Mouse (Mus musculus) gastrocnemius, postnatal 36 days (tissue): Measurements from ENCODE around the gene Cubn. TPM values are rescaled to one million over a fixed set of nuclear protein-coding genes. Genes with fewer than 3 reads are reported as not detected.

Experiments used
- DNase-seq, 2 experiments: peaks; one replicate each; pipeline ENCODE4 v3.0.0; 2022
- intact Hi-C: fragments of 180-260 bp; cut with DNase I; formaldehyde crosslinking; loops from one replicate; pipeline ENCODE4 v1.15.1; 2025
- total RNA-seq, 2 experiments: library from RNA; stranded (reverse); gene quantifications; 2 replicates each; pipeline ENCODE4 v1.2.3; 2021

Cubn gene
- total RNA-seq, 2 experiments from 2014 or later, result 0.05 to 0.08 TPM

DNA sequence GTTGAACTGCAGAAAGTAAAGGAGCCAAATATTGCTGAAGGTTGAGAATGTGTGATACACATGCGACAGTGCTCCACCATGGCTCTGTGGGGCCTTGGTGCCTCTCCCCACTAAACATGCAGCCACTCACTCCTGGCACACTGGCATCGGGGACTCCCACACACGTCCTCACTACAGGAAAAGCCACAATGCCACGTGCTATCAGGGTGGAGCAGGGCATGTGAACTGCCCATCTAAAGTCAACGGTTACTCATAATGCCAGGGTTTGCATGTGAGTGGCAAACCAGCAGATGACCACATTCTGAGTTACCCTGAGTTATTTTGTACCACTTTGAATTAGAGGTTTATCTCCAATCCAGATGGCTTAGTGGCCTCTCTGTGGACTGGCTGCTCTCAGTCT, 81.0 kb downstream of the Cubn start:
- intact Hi-C loops, result loop anchor here (10.0 kb wide), 1 partner anchor 164 kb away; the partner anchor contains the start of gene Vim

DNA sequence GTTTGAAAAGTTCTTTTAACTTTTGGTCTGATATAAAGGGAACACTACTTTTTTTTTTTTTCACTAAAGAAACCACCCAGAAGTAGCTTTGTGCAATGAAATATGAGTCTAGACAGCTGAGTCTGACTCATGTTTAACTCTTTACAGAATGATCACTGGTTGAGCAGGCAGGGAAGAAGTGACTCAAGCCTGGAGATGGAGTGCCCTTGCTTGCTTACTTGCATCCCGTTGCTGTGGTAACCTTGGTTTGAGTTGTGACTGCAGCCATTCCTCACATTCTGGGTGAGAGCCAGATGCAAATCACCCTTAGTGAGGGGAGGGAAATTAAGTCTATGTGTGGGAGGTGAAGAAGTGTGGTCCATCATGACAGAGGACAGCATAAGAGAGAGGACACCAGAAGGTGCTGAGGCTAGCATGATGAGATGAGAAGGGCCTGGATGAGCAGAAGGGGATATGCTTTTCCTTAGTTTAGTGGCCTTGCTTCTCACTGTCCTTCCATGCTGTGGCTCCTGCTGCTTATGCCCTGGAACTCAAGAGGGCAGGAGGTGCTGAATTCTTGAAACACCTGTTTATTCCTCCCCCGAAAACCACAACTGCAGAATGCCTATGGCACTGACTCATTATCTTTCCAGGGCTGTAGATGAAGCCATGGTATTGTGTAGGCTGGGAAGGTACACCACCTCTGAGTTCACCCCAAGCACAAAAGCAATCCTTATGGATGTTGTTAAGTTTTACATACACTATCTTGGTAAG, 81.7 kb downstream of the Cubn start:
- intact Hi-C loops, result loop anchor here (10.0 kb wide), 1 partner anchor 165 kb away; the partner anchor contains the start of gene Vim
- DNase-seq, result no peak

More for the DNA sequence above, 81.0 kb downstream of the Cubn start:
- no peak for DNase-seq

DNA sequence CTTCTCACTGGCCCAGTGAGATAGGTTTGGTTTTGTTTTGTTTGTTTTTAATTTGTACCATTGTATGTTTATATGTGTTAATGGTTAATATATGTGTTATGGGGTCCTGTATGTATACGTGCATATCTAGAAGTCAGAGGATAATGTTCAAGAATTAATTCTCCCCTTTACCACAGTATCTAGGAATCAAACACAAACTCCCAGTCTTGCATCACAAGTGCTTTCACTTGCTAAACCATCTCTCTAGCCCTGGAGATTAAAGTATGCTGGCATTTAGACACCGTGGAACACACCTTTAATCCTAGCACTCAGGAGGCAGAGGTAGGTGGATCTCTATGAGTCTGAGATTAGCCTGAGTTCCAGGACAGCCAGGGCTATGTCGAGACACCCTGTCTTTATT, 83.3 kb downstream of the Cubn start:
- intact Hi-C loops, result no loop called here
- no peak for DNase-seq

DNA sequence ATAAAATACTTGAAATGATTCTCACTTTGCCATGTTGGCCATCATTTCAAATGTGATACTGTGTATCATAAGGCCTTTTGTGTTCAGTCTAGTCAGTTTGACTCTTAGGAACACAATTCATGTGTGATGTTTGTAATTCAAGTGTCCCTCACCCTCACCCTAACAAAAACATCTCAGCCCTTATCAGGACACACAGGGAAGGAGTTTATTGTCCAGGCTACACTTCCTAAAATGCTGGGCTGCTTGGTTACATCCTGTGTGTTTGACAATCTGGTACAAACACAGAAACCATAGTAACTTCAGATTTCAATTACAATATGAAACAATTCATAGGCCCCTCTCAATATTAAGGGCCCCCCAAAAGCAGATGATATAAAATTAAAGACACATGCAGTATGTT, 83.9 kb downstream of the Cubn start:
- intact Hi-C loops, result no loop called here
- no peak for DNase-seq

DNA sequence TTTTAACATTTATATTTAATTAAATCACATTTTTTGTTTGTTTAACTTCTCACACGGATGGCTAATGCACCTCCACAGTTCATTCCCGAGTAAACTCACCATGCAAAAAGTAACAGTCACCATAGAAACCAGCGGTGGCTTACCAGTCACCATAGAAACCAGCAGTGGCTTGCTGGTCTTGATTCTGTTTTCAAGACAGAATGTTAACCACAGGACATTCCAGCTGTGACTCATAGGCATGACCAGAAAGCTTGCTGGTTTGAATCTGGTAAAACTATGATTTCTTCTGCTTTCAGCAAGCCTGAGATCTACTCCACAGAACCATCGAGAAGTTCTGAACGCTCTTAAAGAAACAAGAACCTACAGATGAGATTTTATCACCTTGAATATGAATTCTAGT, 84.3 kb downstream of the Cubn start:
- intact Hi-C loops, result no loop called here
- DNase-seq, result no peak

DNA sequence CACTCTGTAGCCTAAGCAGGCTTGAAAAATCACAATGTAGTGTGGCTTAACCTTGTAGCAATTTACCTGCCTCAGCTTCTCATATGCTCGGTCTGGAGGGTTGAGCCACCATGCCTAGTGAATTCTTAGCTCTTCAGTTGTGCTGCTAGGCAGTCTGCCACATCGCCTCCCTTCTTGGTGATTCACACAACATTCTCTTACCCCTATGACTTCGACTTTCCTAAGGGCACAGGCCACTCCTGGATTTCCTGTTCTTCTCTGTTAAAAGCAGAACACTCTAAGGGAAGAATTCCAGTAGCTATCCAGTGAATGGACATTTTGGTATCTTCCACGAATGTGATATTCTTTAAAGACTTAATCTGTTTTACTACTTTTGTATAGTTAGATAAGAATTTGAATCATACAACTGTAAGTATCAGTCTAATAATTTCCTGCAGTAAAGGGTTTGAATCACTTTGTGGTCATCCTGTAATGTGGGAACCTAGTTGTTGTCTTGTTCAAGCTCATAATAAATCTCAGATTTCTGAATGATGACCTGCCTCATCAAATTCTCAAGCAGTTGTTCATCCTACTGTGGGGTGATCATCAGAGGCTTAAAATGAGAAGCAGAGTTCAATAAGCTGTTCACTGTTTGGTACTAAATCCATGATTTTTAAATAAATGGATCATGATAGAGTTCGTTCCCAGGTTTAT, 86.5 kb downstream of the Cubn start:
- intact Hi-C loops, result no loop called here
- DNase-seq, result no peak

DNA sequence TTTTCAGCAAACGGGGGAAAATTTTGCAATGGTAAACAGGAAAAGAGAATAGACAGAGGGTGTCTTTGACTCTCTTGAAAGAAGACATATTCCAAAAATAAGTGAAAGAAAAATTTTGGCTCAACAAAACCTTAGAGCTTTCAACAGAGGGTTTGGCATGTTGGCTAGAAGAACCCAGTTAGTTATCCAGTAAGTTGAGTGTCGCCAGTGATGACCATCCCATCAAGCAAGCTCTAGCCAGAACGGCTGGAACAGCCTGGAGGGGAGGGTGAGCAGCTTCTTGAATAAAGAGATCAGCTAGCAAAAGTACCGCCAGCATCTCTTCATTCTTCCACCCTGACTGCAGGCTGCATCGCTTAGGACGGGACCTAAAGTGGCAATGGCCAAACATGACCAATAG, 90.8 kb downstream of the Cubn start:
- intact Hi-C loops, result no loop called here
- DNase-seq, result peak in 1 of 2 experiments; percentile 40

DNA sequence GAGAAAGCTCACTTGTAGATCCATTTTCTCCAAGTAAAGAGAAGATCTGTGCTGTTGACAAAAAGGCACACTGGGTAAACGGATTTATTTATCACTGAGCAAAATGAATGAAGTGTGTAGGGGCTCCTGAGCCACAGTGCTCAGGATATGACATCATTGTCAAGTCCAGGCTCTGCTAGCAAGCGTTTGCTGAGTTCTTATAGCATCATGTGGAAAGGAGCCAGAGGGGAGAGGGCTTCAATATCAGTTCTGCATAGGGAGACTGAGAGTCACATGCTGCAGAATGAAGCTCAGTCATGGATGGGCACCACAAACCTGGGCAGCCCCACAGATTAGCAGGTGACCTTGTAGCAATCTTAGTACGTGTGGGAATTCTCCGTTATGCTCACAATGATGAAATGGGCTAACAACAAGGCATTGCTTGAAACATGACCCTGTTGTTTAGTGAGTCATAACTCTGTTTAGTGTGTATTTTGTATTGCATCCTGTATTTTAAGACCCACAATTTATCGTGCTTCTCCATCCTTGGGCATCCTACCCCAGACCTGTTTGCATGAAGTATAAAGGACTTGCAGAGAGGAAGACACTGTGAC, 92.0 kb downstream of the Cubn start:
- DNase-seq, result no peak
- intact Hi-C loops, result no loop called here

DNA sequence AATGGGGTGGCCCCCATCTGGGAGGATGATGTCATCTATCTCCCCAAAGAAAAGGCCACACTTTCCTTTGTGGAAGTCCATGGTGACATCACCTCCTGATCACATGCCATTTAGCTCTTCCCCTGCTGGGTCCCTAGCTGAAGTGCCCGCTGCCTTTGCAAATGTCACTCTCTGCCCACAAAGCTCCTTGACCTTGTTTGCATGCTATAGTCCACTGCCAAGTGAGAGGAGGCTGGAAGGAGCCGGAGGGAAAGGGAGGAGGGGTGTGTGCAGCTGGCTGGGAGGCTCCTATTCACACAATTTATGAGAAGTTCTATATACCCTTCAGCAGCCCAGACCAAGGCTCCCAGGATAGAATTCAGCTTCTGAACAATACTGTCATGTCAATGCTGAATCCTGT, 92.7 kb downstream of the Cubn start:
- peak in 1 of 2 experiments; percentile 29 for DNase-seq
- intact Hi-C loops, result no loop called here

DNA sequence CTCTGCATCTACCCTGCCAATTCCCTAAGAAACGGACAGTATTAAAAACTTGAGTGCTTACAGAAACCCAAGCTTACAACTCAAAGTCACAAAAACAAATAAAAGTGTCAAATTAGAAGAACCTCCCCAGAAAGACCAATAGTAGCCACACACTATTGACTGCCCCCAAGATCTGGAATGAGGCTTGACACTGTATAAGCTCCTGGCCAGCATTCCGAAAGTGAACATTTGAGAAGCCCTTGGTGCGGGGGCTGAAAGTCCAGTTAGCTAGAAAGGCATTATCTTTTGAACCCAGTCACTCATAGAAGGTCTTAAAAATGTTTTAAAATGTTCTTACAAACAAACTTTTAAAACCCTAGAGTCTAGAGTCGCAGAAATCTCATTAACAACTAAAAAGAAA, 93.1 kb downstream of the Cubn start:
- DNase-seq, result no peak
- intact Hi-C loops, result no loop called here

DNA sequence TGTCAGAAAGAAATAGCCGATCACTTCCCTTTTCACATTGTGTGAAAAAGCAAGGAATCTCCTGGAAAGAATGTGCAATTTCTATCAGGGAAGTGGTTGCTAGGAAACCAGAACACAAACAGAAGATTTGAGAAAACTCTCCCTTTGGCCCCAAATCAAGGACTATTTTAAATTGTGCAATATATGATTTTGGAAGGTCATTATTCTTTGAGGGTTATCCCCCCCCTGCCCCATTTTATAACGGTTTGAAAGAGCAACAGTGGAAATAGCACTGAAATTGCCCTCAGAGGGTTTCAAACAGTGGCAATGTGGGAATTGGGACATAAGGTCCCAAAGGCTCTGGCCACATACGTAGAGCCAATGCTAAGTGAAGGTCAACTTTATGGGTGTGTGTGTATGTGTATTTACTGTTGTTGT, 95.5 kb downstream of the Cubn start:
- intact Hi-C loops, result no loop called here
- no peak for DNase-seq

DNA sequence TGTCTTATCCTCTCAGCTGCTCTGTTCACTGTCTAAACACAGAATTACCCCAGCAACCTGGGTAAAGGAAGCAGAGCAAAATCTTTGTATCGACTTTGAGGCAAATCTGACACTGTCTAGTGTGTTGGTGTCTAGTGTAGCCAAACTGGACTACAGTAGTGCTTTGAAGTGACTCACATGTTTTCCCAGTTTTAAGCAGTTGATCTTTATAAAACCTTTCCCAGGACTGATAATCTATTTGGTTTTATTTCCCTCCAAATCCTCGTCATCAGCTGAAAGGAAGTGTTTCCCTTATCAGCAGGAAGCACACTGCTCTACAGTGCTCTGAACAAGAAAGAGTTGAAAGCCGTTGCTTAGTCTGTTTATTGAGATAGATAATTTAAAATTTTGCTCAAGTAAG, 100.6 kb downstream of the Cubn start:
- no peak for DNase-seq
- intact Hi-C loops, result no loop called here

DNA sequence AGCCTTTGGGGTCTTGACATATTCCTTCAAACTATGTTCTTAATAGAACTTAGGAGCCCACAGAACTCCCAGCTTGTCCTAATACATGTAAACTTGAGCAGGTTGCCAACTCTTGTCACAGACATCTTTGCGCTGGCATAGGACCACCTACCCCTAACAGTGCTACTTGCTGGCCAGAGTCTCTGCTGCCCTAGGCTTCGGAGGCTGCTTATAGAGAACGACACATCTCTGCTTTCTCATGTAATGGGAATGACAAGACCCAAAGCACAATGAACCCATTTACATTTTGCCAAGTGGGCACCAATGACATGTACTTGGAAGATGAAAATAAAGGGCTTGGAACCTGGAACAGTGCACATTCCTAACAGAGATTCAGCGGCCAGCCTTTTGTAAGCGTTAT, 105.0 kb downstream of the Cubn start:
- DNase-seq, result no peak
- intact Hi-C loops, result no loop called here

DNA sequence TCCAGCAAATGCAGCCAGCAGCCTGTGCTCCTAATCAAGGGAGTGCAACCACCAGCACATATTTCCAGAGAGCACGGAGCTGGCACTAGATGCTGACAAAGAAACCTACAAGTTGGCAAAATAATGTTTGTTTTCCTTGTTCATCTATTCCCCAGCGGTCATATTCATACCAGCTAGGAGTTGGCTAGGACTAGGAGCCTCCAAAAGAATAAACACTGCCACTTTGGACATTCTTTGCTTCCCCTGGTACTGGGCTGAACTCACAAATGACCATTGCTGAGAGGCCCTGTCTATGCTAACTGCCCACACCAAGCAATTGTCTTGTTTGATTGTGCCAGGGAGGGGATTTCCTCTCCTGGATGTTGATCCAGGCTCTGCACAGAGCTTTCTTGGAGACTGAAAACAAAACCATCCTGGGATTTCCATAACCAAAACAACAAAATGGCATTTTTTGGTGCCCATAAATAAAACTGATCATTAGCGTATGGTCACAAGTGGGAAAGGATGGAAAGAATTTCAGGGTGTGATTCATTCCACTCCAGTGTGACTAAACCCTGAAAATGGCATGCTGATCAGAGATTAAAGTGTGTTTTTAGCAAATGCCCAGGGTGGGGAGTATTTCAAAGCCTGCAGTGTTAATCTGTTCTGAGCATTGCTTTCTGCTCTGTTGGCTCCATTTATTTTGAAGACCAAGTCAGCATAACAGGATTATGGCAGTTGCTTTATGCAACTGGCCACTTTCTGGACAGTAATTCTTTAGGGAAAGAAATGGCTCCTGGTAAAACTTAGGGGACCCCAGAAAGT, 105.9 kb downstream of the Cubn start:
- DNase-seq, result no peak
- intact Hi-C loops, result no loop called here

DNA sequence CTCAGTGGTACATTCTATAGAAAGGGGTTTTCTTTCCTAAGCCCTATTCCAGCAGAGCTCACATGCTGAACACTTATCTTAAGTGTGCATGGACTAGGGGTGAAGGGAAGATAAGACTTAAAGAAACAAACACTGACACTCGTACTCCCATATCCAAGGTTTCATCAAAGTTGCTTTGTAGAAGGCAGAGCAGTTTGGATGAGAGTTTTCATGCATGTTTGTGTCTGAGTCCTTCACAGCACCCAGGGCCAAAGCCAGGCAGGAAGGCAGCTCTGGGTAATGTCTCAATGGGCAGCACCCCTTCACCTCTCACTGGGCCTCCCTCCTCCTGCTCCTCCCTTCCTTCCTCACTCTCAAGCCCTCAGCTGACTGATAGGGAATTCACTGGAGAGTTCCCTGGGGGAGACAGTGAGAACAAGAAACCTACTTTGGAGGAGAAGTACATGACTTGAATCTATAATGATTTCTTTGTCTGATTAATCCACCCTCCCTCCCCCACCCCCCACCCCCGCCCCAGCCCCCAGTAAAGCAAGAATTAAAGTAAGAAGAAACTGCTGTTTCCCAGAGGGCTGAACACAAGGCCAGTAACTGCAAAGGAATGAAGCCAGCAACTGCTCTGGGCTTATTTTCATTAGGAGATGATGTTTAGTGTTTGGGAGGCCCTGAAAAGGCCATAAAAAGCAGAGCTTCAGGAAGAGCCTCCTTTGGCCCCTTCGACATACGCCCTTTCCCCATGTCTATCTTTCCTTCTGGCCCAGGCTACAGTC, 106.7 kb downstream of the Cubn start:
- peak; percentile 23 to 37 for DNase-seq
- intact Hi-C loops, result no loop called here

DNA sequence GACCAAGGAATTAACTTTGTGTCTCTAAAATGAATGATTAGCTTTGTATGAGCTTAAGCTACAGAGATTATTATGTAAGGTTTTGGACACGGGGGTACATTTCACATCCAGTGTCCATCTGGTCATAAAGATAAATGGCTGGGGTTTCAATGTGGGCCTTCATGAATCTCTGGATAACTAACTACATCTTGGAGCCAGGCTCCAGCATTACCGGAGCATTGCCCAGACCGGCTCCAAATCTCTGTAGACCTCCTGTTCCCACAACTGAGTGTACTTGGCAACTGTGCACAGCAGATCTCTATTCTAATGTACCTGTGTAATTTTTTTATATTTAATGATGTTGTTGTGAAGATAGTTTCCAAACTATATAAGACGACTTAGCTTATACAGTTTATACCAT, 115.4 kb downstream of the Cubn start:
- intact Hi-C loops, result no loop called here
- DNase-seq, result no peak

DNA sequence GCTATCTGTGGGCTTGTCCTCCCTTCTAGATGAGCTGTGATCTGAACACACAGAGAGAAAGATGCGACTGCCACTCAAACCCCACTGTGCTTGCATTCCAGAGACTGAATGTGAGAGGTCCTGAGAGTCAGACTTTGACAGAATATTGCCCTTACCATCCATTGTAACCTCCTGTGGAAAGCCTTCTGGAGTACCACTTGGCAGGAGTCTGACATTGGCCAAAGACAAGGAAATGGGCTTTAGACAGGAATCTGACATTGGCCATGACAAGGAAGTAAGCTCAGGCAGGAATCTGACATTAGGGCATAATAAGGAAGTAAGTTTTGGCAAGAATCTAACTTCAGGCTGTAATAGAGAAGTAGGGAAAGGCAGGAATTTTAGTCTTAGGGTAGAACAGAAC, 118.3 kb downstream of the Cubn start:
- DNase-seq, result no peak
- intact Hi-C loops, result no loop called here

DNA sequence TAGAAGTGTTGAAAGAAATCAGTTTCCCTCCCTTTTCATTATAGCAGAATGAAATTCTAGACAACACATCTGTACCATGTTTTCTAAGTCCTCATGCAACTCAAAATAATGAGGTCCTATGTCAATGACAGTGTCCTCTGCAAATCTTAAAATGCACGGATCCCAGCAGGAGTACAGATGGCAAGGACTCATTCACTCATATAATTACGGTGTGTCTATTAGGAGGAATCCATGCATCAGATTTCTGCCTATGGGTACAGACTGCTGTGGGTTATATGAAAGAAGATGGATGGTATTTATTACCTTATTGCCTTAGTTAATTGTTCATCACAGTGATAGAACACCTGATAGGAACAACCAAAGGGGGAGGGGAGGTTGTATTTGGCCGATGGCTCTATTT, 118.8 kb downstream of the Cubn start:
- intact Hi-C loops, result no loop called here
- no peak for DNase-seq

DNA sequence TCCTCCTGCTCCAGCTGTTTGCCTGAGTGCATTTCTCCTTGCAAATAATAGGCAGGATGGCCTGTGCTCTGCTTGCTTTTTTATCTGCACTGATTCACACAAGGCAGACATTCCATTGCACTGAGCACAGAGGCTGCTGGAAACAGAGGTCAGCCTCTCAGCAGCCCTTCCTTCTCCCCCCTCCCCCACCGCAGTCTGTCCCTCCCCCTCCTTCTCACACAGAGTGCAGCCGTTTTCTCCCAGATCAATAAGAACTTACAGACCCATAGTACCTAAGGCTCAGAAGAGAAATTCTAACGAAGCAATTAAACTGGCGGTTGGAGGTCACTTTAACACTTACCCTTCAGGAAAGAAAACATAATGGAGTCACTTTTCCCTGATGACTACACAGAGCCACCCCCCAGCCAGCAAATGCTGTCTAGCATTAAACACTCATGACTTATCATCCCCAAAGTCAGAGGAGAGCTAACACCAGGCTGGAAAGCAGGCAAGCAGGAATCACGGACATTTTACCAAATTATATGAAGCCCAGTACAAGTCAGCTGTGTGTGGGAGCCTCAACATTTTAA, 119.3 kb downstream of the Cubn start:
- DNase-seq, result peak in 1 of 2 experiments; percentile 22
- intact Hi-C loops, result no loop called here

DNA sequence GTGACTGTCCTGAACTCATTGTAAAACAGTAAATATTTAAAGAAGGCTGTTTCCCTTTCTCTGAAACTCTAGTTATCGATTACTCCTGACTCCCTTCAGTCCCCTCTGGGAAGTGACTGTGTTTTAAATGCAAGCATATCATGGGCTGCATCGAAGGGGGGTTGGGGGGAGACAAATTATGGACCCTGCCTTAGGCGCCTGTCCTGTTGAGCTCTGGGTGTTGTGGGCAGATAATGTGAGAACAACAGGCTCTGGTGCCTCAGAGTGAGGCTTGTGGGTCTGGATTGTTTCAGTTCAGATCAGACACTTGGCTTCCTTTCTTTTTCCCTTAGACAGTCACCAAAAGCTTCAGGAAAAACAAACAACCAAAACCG, 119.8 kb downstream of the Cubn start:
- intact Hi-C loops, result no loop called here

More for the DNA sequence above, 119.8 kb downstream of the Cubn start:
- no peak for DNase-seq
